Mouse (Mus musculus): ENCODE results near the gene Smco3. TPM values are rescaled to one million over a fixed set of nuclear protein-coding genes. Genes with fewer than 3 reads are reported as not detected.
A peak's percentile ranks its signal among the peaks of the same experiment; 100 is the strongest.

The Smco3 gene
- total RNA-seq, 1 experiment from 2014 or later, result 0.30 TPM

- no peak for DNase-seq
These were observed 10.6 kb upstream of the Smco3 start for GRCm38 (mm10) chr6:136845706-136846480.

- DNase-seq, result no peak
These were observed 9.7 kb upstream of the Smco3 start for GRCm38 (mm10) chr6:136844903-136845302.

- DNase-seq, result no peak
These were observed 2.1 kb upstream of the Smco3 start for GRCm38 (mm10) chr6:136837323-136837722.

GRCm38 (mm10) chr6:136831712-136832111 lies 3.5 kb downstream of the Smco3 start:
- no peak for DNase-seq

GRCm38 (mm10) chr6:136828681-136829080 lies 6.6 kb downstream of the Smco3 start:
- no peak for DNase-seq

GRCm38 (mm10) chr6:136827881-136828561 lies 7.2 kb downstream of the Smco3 start, which contains the start of gene Wbp11:
Gene Wbp11 (minus strand): TSS chr6:136828233.
- DNase-seq, result peak; percentile 93

- DNase-seq, result no peak
These were observed 7.8 kb downstream of the Smco3 start, which contains the start of gene BC049715 for GRCm38 (mm10) chr6:136827516-136827880. Gene BC049715 (plus strand): TSS chr6:136827626.

GRCm38 (mm10) chr6:136827116-136827515 lies 8.1 kb downstream of the Smco3 start:
- no peak for DNase-seq

- no peak for DNase-seq
These were observed 10.3 kb downstream of the Smco3 start for GRCm38 (mm10) chr6:136824987-136825386.

GRCm38 (mm10) chr6:136821086-136821485 lies 14.2 kb downstream of the Smco3 start:
- DNase-seq, result no peak

GRCm38 (mm10) chr6:136820381-136820780 lies 14.9 kb downstream of the Smco3 start:
- DNase-seq, result no peak

- DNase-seq, result no peak
These were observed 17.7 kb downstream of the Smco3 start for GRCm38 (mm10) chr6:136817549-136817948.

- no peak for DNase-seq
These were observed 18.4 kb downstream of the Smco3 start for GRCm38 (mm10) chr6:136816826-136817225.

GRCm38 (mm10) chr6:136815381-136815780 lies 19.9 kb downstream of the Smco3 start:
- no peak for DNase-seq

GRCm38 (mm10) chr6:136813117-136813516 lies 22.1 kb downstream of the Smco3 start:
- DNase-seq, result no peak

GRCm38 (mm10) chr6:136811196-136811595 lies 24.1 kb downstream of the Smco3 start:
- DNase-seq, result no peak

GRCm38 (mm10) chr6:136809673-136810072 lies 25.6 kb downstream of the Smco3 start:
- DNase-seq, result no peak

GRCm38 (mm10) chr6:136809077-136809476 lies 26.2 kb downstream of the Smco3 start:
- DNase-seq, result peak; percentile 60

GRCm38 (mm10) chr6:136808631-136809046 lies 26.6 kb downstream of the Smco3 start:
- peak; percentile 42 for DNase-seq

- DNase-seq, result peak; percentile 99
These were observed 27.2 kb downstream of the Smco3 start, which contains the start of gene H2afj for GRCm38 (mm10) chr6:136808014-136808417. Gene H2afj (plus strand): TSS chr6:136808244.

GRCm38 (mm10) chr6:136807395-136808013 lies 27.7 kb downstream of the Smco3 start:
- no peak for DNase-seq

- no peak for DNase-seq
These were observed 28.4 kb downstream of the Smco3 start for GRCm38 (mm10) chr6:136806819-136807218.

GRCm38 (mm10) chr6:136805409-136805775 lies 29.9 kb downstream of the Smco3 start:
- no peak for DNase-seq

All from adrenal gland, postnatal 25 days (tissue).